Mouse (Mus musculus) liver, embryonic 13.5 days (tissue): Measurements from ENCODE around the gene Lrp6. TPM values are rescaled to one million over a fixed set of nuclear protein-coding genes. Genes with fewer than 3 reads are reported as not detected.

Experiments used
- ATAC-seq: fragments of 200-750 bp; cut with Nextera tagmentation; 2 replicates; pipeline ENCODE4 v1.8.0; 2017; ENCODE audit warnings: low read depth, mild to moderate bottlenecking, moderate number of reproducible peaks, moderate library complexity
- DNase-seq: peaks from one replicate; pipeline ENCODE4 v3.0.0; 2022
- H3K27ac ChIP-seq: fragments of 300-500 bp; sonication (generic); 2 replicates; pipeline ENCODE4 v1.5.1; 2015; ENCODE audit warnings: moderate library complexity, mild to moderate bottlenecking, inconsistent platforms
- H3K27me3 ChIP-seq: fragments of 300-500 bp; sonication (generic); 2 replicates; pipeline ENCODE4 v1.6.1; 2015; ENCODE audit warnings: mild to moderate bottlenecking, inconsistent platforms
- H3K36me3 ChIP-seq: fragments of 300-500 bp; sonication (generic); 2 replicates; pipeline ENCODE4 v1.6.1; 2015; ENCODE audit warnings: mild to moderate bottlenecking, inconsistent platforms
- H3K4me1 ChIP-seq: fragments of 300-500 bp; sonication (generic); replicated peaks from 2 replicates; pipeline ENCODE4 v1.6.1; 2015; ENCODE audit warnings: inconsistent platforms
- H3K4me2 ChIP-seq: fragments of 300-500 bp; sonication (generic); 2 replicates; pipeline ENCODE4 v1.6.1; 2015; ENCODE audit warnings: inconsistent platforms, mild to moderate bottlenecking, moderate library complexity
- H3K4me3 ChIP-seq: fragments of 300-500 bp; sonication (generic); replicated peaks from 2 replicates; pipeline ENCODE4 v1.5.1; 2015; ENCODE audit warnings: mild to moderate bottlenecking, inconsistent platforms
- H3K9ac ChIP-seq: fragments of 300-500 bp; sonication (generic); 2 replicates; pipeline ENCODE4 v1.6.1; 2015; ENCODE audit warnings: mild to moderate bottlenecking, inconsistent platforms
- H3K9me3 ChIP-seq: fragments of 300-500 bp; sonication (generic); replicated peaks from 2 replicates; pipeline ENCODE4 v1.6.1; 2016; ENCODE audit warnings: inconsistent platforms
- WGBS: fragments of 180-500 bp; shearing (Covaris S2); methylation state at CpG from one replicate; pipeline ENCODE4 v1.1.7; 2015; ENCODE audit not compliant: insufficient replicate concordance; 5-methylcytosine and 5-hydroxymethylcytosine counted together
- polyA plus RNA-seq: library from polyadenylated mRNA; unstranded; fragments of >200 nt; fragmentation: Nextera tagmentation; extraction: Ambion mirVana; gene quantifications from 2 replicates; pipeline ENCODE4 v1.2.1, GENCODE M21; 2015

The Lrp6 gene
- polyA plus RNA-seq, 1 experiment from 2014 or later: 6.8 TPM

- WGBS: 38% methylated on average over 18 of the region's 18 CpGs
Measured at GRCm38 (mm10) chr6:134413706-134414531, 152.8 kb downstream of the Lrp6 start.

GRCm38 (mm10) chr6:134407226-134407625 lies 159.5 kb downstream of the Lrp6 start:
- 62% methylated on average over 5 of the region's 5 CpGs for WGBS
- Histone ChIP-seq H3K9me3 (no peaks in the 10 kb centered on the region), H3K36me3 (no peaks in the 10 kb centered on the region), H3K4me1 (no peaks in the 10 kb centered on the region), H3K9ac (no peak overlapping the region), H3K4me2 (no peak overlapping the region), H3K27me3 (no peaks in the 10 kb centered on the region), H3K4me3 (no peak overlapping the region), H3K27ac (no peak overlapping the region)
- ATAC-seq (no peak), DNase-seq (no peak)

More at GRCm38 (mm10) chr6:134413706-134414531, 152.8 kb downstream of the Lrp6 start:
- Histone ChIP-seq H3K27ac (no peak overlapping the region), H3K4me2 (peak overlapping the region; percentile 32), H3K9me3 (no peaks in the 10 kb centered on the region), H3K36me3 (no peaks in the 10 kb centered on the region), H3K9ac (no peak overlapping the region), H3K4me3 (no peak overlapping the region), H3K27me3 (0 out of 2 replicates have a peak, but pooled peaks cover 4% of the 10 kb centered on the region), H3K4me1 (no peaks in the 10 kb centered on the region; the same call in 1 of the 2 replicates)
- no peak for ATAC-seq
- DNase-seq: no peak

- no peak for DNase-seq
- H3K27me3 ChIP-seq: no peaks in the 10 kb centered on the region
- 69% methylated on average over 9 of the region's 9 CpGs for WGBS
Measured at GRCm38 (mm10) chr6:134403684-134404070, 163.1 kb downstream of the Lrp6 start.

GRCm38 (mm10) chr6:134402914-134403683 lies 163.7 kb downstream of the Lrp6 start:
- Histone ChIP-seq H3K4me3 (no peak overlapping the region), H3K4me1 (no peaks in the 10 kb centered on the region), H3K27me3 (no peaks in the 10 kb centered on the region), H3K4me2 (no peak overlapping the region), H3K9me3 (no peaks in the 10 kb centered on the region), H3K9ac (no peak overlapping the region), H3K27ac (no peak overlapping the region), H3K36me3 (no peaks in the 10 kb centered on the region)
- ATAC-seq (no peak), DNase-seq (peak; percentile 22)
- WGBS: 25% methylated on average over 16 of the region's 16 CpGs

More at GRCm38 (mm10) chr6:134403684-134404070, 163.1 kb downstream of the Lrp6 start:
- no peak overlapping the region for H3K4me2 ChIP-seq
- H3K4me1 ChIP-seq: no peaks in the 10 kb centered on the region
- no peak overlapping the region for H3K4me3 ChIP-seq
- no peak for ATAC-seq
- no peaks in the 10 kb centered on the region for H3K36me3 ChIP-seq
- no peak overlapping the region for H3K27ac ChIP-seq
- H3K9me3 ChIP-seq: no peaks in the 10 kb centered on the region
- no peak overlapping the region for H3K9ac ChIP-seq

Other genes with a start within 250 kb of the Lrp6 start
- gene Bcl2l14, start 170.6 kb downstream of the Lrp6 start, polyA plus RNA-seq: 0.15 and 0.27 TPM in 2 replicates
- 0.54 and 0.64 TPM in 2 replicates for gene Mansc1, start 65.5 kb upstream of the Lrp6 start, polyA plus RNA-seq
- 11.3 and 11.9 TPM in 2 replicates for gene Borcs5, start 72.5 kb upstream of the Lrp6 start, polyA plus RNA-seq
- gene Dusp16, start 225.7 kb upstream of the Lrp6 start, polyA plus RNA-seq: 3.7 and 4.7 TPM in 2 replicates